Mouse (Mus musculus) ES-E14 (cell line): ENCODE measurements around the gene Evi5.

Experiments used
- CHD2 ChIP-seq: IDR thresholded peaks from 2 replicates; pipeline ENCODE4 v1.6.1; 2014; ENCODE audit warnings: mild to moderate bottlenecking, low read depth, low read length, inconsistent platforms
- ZNF384 ChIP-seq: IDR thresholded peaks from 2 replicates; pipeline ENCODE4 v1.6.1; 2012; ENCODE audit warnings: low read depth, low read length, inconsistent platforms

- TF ChIP-seq CHD2 (no peak), ZNF384 (no peak)
Observed at GRCm38 (mm10) chr5:107877053-107877452, 2.1 kb upstream of the Evi5 start.
